Mouse (Mus musculus) liver, adult 2 months (tissue): ENCODE results near the gene Arhgap1. TPM values are rescaled to one million over a fixed set of nuclear protein-coding genes. Genes with fewer than 3 reads are reported as not detected.
A peak's percentile ranks its signal among the peaks of the same experiment; 100 is the strongest.

ENCODE experiments used
- DNase-seq: peaks from one replicate; pipeline ENCODE4 v3.0.0-alpha.2; 2011; ENCODE audit warnings: low read depth, low spot score; ENCODE audit errors: extremely low read depth
- H3K27ac ChIP-seq: fragments of 200-500 bp; replicated peaks from 2 replicates; pipeline ENCODE4 v1.5.1; 2012; ENCODE audit warnings: low read depth, mild to moderate bottlenecking, control low read depth, inconsistent platforms, low read length; ENCODE audit not compliant: insufficient read depth
- H3K27me3 ChIP-seq: fragments of 200-500 bp; 2 replicates; pipeline ENCODE4 v1.6.1; 2012; ENCODE audit warnings: mild to moderate bottlenecking, moderate library complexity, low read length, inconsistent platforms; ENCODE audit not compliant: control insufficient read depth, insufficient read depth
- H3K36me3 ChIP-seq: fragments of 200-500 bp; 2 replicates; pipeline ENCODE4 v1.6.1; 2012; ENCODE audit warnings: low read length, inconsistent platforms; ENCODE audit not compliant: control insufficient read depth, insufficient read depth
- H3K4me1 ChIP-seq: fragments of 200-500 bp; 2 replicates; pipeline ENCODE4 v1.6.1; 2011; ENCODE audit warnings: low read length; ENCODE audit not compliant: control insufficient read depth, insufficient read depth
- H3K4me3 ChIP-seq: fragments of 200-500 bp; 2 replicates; pipeline ENCODE4 v1.5.1; 2011; ENCODE audit warnings: low read depth, mild to moderate bottlenecking, control low read depth, low read length, moderate library complexity; ENCODE audit not compliant: insufficient read depth
- H3K79me2 ChIP-seq: fragments of 200-500 bp; 2 replicates; pipeline ENCODE4 v1.6.1; 2012; ENCODE audit warnings: inconsistent platforms, mild to moderate bottlenecking, low read length, moderate library complexity; ENCODE audit not compliant: control insufficient read depth, insufficient read depth
- H3K9ac ChIP-seq: fragments of 200-500 bp; 2 replicates; pipeline ENCODE4 v1.6.1; 2012; ENCODE audit warnings: low read depth, mild to moderate bottlenecking, control low read depth, inconsistent platforms, low read length
- CTCF ChIP-seq: fragments of 200-500 bp; IDR thresholded peaks from 2 replicates; pipeline ENCODE4 v1.5.1; 2011; ENCODE audit warnings: low read depth, low read length, control low read depth
- POLR2A ChIP-seq: fragments of 200-500 bp; IDR thresholded peaks from 2 replicates; pipeline ENCODE4 v1.6.1; 2011; ENCODE audit warnings: low read length, control low read depth; ENCODE audit not compliant: insufficient read depth; ENCODE audit errors: extremely low read depth
- WGBS: fragments of 180-500 bp; shearing (Covaris S2); methylation state at CpG from one replicate; pipeline ENCODE4 v1.1.7; 2018; 5-methylcytosine and 5-hydroxymethylcytosine counted together
- polyA plus RNA-seq: library from polyadenylated mRNA; depleted of rRNA; stranded (reverse); fragments of >200 nt; gene quantifications from 2 replicates; pipeline ENCODE4 v1.2.3, GENCODE M21; 2012
- total RNA-seq: library from RNA; depleted of rRNA; stranded (reverse); fragments of >200 nt; gene quantifications from 2 replicates; pipeline ENCODE4 v1.2.3, GENCODE M21; 2014

The Arhgap1 gene
- total and polyA plus RNA-seq, 2 experiments = 6.5 to 18.7 TPM

GRCm38 (mm10) chr2:91649152-91649551 is 508 bp upstream of the Arhgap1 start:
- Histone ChIP-seq H3K79me2 (peaks cover 4% of the 10 kb centered on the region; the same call in 1 of the 2 replicates), H3K36me3 (peaks cover 10% of the 10 kb centered on the region; the same call in 1 of the 2 replicates), H3K27me3 (no peaks in the 10 kb centered on the region), H3K4me3 (peak overlapping the region; percentile 74), H3K27ac (peak overlapping the region; percentile 89), H3K9ac (peak overlapping the region; percentile 68), H3K4me1 (peaks cover 3% of the 10 kb centered on the region; the same call in 1 of the 2 replicates)
- WGBS = 2% methylated on average over 15 of the region's 15 CpGs
- no peak for DNase-seq
- TF ChIP-seq POLR2A (no peak), CTCF (no peak)

DNA sequence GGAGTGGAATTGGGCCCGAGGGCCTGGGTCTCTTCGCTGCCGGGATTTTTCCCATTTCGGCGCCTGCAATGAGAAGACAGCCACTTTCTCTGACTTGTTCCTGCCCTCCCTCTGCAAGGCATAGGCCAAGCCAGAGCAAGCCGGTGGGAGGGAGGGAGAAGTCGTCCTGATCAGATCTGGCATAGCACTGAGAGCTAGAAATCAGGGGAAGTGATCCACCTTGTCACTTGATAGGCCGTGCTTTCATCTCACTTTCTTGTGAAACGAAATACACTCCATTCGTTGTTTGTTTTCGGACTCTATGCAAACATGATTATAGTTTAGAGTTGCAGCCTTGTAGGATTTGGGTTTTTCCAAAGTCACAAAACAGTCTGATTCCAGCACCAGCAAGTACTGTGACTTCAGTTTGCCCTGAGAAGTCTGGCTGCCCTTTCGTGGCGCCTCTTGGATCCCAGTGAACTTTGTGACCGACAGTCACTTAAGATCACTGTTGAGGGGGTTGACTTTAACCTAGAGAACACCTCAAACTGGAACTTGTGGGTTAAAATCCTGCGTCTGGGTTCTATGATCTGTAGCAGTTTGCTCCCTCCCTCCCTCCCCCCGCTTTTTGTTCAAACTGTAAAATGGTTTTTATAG is 818 bp downstream of the Arhgap1 start:
- Histone ChIP-seq H3K27me3 (no peaks in the 10 kb centered on the region), H3K4me3 (peak overlapping the region; percentile 83), H3K4me1 (peaks cover 3% of the 10 kb centered on the region; the same call in 1 of the 2 replicates), H3K36me3 (peaks cover 17% of the 10 kb centered on the region; the same call in 1 of the 2 replicates), H3K79me2 (peaks cover 4% of the 10 kb centered on the region; the same call in 1 of the 2 replicates), H3K27ac (peak overlapping the region; percentile 65), H3K9ac (peak overlapping the region; percentile 72)
- TF ChIP-seq CTCF (no peak), POLR2A (no peak)
- 1% methylated on average over 16 of the region's 16 CpGs for WGBS
- DNase-seq = peak; percentile 46

GRCm38 (mm10) chr2:91651458-91652258 is 2.0 kb downstream of the Arhgap1 start:
- peaks cover 16% of the 10 kb centered on the region; the same call in 1 of the 2 replicates for H3K36me3 ChIP-seq
- no peak overlapping the region for H3K4me3 ChIP-seq
- 54% methylated on average over 14 of the region's 14 CpGs for WGBS
- DNase-seq = no peak
- H3K27ac ChIP-seq = no peak overlapping the region
- peaks cover 4% of the 10 kb centered on the region; the same call in 1 of the 2 replicates for H3K79me2 ChIP-seq
- TF ChIP-seq POLR2A = no peak
- TF ChIP-seq CTCF = no peak
- H3K9ac ChIP-seq = no peak overlapping the region
- peaks cover 3% of the 10 kb centered on the region; the same call in 1 of the 2 replicates for H3K4me1 ChIP-seq
- no peaks in the 10 kb centered on the region for H3K27me3 ChIP-seq

- 67% methylated on average over 6 of the region's 6 CpGs for WGBS
- peaks cover 23% of the 10 kb centered on the region; the same call in 1 of the 2 replicates for H3K36me3 ChIP-seq
- H3K27ac ChIP-seq = no peak overlapping the region
- H3K4me1 ChIP-seq = peaks cover 3% of the 10 kb centered on the region; the same call in 1 of the 2 replicates
- H3K79me2 ChIP-seq = peaks cover 4% of the 10 kb centered on the region; the same call in 1 of the 2 replicates
- DNase-seq = no peak
- H3K4me3 ChIP-seq = no peak overlapping the region
- H3K27me3 ChIP-seq = no peaks in the 10 kb centered on the region
- TF ChIP-seq CTCF = no peak
- TF ChIP-seq POLR2A = no peak
- no peak overlapping the region for H3K9ac ChIP-seq
These were observed 3.2 kb downstream of the Arhgap1 start for GRCm38 (mm10) chr2:91652863-91653262.

DNA sequence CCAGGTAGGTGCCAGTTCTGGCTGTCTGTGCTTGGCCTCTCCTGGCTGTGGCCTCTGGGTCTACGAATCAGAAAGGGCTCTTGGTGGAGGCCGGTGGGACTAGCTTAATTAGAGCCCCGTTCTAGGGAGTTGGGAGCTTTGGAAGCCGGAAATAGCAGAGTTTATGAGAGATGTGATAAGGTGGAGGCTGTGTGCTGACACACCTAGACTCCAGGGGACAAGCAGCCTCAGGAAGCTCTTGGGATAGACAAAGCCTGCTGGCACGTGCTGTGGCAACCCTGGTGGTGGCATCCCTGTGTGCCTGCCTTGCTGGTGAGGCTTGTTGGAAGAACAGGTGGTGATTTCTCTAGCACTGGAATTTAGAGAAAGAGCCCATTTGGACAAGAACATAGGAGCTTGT is 5.7 kb downstream of the Arhgap1 start:
- Histone ChIP-seq H3K27me3 (no peaks in the 10 kb centered on the region), H3K9ac (no peak overlapping the region), H3K4me1 (peaks cover 3% of the 10 kb centered on the region; the same call in 1 of the 2 replicates), H3K79me2 (no peaks in the 10 kb centered on the region; the same call in 1 of the 2 replicates), H3K27ac (no peak overlapping the region), H3K4me3 (no peak overlapping the region), H3K36me3 (peaks cover 30% of the 10 kb centered on the region; the same call in 1 of the 2 replicates)
- DNase-seq = no peak
- WGBS = 92% methylated on average over 5 of the region's 5 CpGs
- TF ChIP-seq CTCF (no peak), POLR2A (no peak)
